7 mouse cellular contexts compared by ENCODE assay signal in genomic region chr2:3283602-3284472, GRCm38 (mm10). TPM values are rescaled to one million over a fixed set of nuclear protein-coding genes. Genes with fewer than 3 reads are reported as not detected.
A peak's percentile ranks its signal among the peaks of the same experiment; 100 is the strongest.
DNase-seq lines count a peak whose midpoint lies in the region; ATAC-seq lines count a peak whose summit lies in the region.

Gene Nmt2, plus strand, starts transcription at chr2:3284212.

- intact Hi-C loops in left cerebral cortex, postnatal 36 days (cut with DNase I): loop anchor here (1.0 to 2.0 kb wide), 4 partner anchors 49 to 166 kb away; partner anchors contain the start of gene Rpp38

- peak within 1 kb of the TSS; percentile 84 for H3K9ac ChIP-seq in intestine, embryonic 16.5 days (ENCODE audit: low read depth, low read length)
- peak within 1 kb of the TSS; percentile 75 for H3K9ac ChIP-seq in midbrain, embryonic 11.5 days (ENCODE audit: low read length)

- H3K27me3 ChIP-seq in intestine, embryonic 16.5 days (replicated peaks; ENCODE audit: control insufficient read depth, insufficient read depth, low read length): no peaks in the 10 kb centered on the region
- H3K27me3 ChIP-seq in midbrain, embryonic 11.5 days (ENCODE audit: control insufficient read depth, insufficient read depth, low read length): no peaks in the 10 kb centered on the region

- peak within 1 kb of the TSS; percentile 81 for H3K27ac ChIP-seq in intestine, embryonic 16.5 days (ENCODE audit: low read length)
- peak within 1 kb of the TSS; percentile 69 for H3K27ac ChIP-seq in midbrain, embryonic 11.5 days (ENCODE audit: low read depth, low read length)

- H3K36me3 ChIP-seq in intestine, embryonic 16.5 days (ENCODE audit: control insufficient read depth, insufficient read depth, low read length): no peaks in the 10 kb centered on the region
- H3K36me3 ChIP-seq in midbrain, embryonic 11.5 days (ENCODE audit: control insufficient read depth, insufficient read depth, low read length): no peaks in the 10 kb centered on the region

- WGBS in intestine, embryonic 16.5 days: under 1% methylated on average over 87 of the region's 88 CpGs
- WGBS in midbrain, embryonic 11.5 days: under 1% methylated on average over 81 of the region's 88 CpGs

- peak within 1 kb of the TSS; percentile 94 for H3K4me3 ChIP-seq in intestine, embryonic 16.5 days (ENCODE audit: low read length)
- H3K4me3 ChIP-seq in midbrain, embryonic 11.5 days (ENCODE audit: low read depth, low read length): peak within 1 kb of the TSS; percentile 61

- H3K9me3 ChIP-seq in intestine, embryonic 16.5 days (ENCODE audit: control insufficient read depth, low read length): no peaks in the 10 kb centered on the region
- no peaks in the 10 kb centered on the region for H3K9me3 ChIP-seq in midbrain, embryonic 11.5 days (ENCODE audit: control insufficient read depth, low read length)

- DNase-seq in adrenal gland, adult 8-10 months: peak; percentile 100
- peak; percentile 99 for DNase-seq in embryo, embryonic 9.5 days (ENCODE audit: extremely low spot score)
- DNase-seq in gastrocnemius, postnatal 4 days (ENCODE audit: low spot score in 2 of 2): peak; percentile 98 to 100
- peak; percentile 98 to 99 for DNase-seq in left cerebral cortex, postnatal 36 days (ENCODE audit: low spot score in 2 of 2)
- peak; percentile 100 for DNase-seq in midbrain, embryonic 11.5 days (ENCODE audit: low spot score, missing footprints)
- peak; percentile 100 for DNase-seq in skeletal muscle tissue, adult 2 months (ENCODE audit: low read depth, low spot score)

- peaks cover 8% of the 10 kb centered on the region for H3K4me1 ChIP-seq in intestine, embryonic 16.5 days (ENCODE audit: control insufficient read depth, insufficient read depth, low read length)
- H3K4me1 ChIP-seq in midbrain, embryonic 11.5 days (ENCODE audit: control insufficient read depth, insufficient read depth, low read length): peaks cover 11% of the 10 kb centered on the region

- peak; percentile 96 for ATAC-seq in intestine, embryonic 16.5 days
- ATAC-seq in midbrain, embryonic 11.5 days (ENCODE audit: low FRiP score): peak; percentile 97

- H3K4me2 ChIP-seq in intestine, embryonic 16.5 days (ENCODE audit: low read depth, low read length): peak within 1 kb of the TSS; percentile 73
- H3K4me2 ChIP-seq in midbrain, embryonic 11.5 days: peak within 1 kb of the TSS; percentile 83

RNA-seq across cellular contexts. Expression of gene Nmt2, which starts in this region (rescaled TPM):
- 10 to 100 TPM; 45.2 to 72.2 (median 59.7) TPM for total RNA-seq in adrenal gland, adult 8-10 months (2022)
- total RNA-seq in gastrocnemius, postnatal 4 days (2021): 10 to 100 TPM; 15.4 to 16.7 TPM
- polyA plus RNA-seq in intestine, embryonic 16.5 days (2015; fragmentation: Nextera tagmentation; extraction: Ambion mirVana): 37.5 and 38.3 TPM in 2 replicates
- total RNA-seq in left cerebral cortex, postnatal 36 days (2021): 10 to 100 TPM; 83.6 to 97.7 TPM
- polyA plus RNA-seq in midbrain, embryonic 11.5 days (2014; fragmentation: Nextera tagmentation; extraction: Ambion mirVana): 69.3 and 69.8 TPM in 2 replicates

Comparison
In these comparisons a context has a peak if more than half of its experiments do, and no peak if none do; other contexts are left out.
1. Peak in every context shown above with its lines: DNase-seq, ATAC-seq, H3K4me3 ChIP-seq and H3K27ac ChIP-seq.